Mouse (Mus musculus): ENCODE measurements at regions not wholly inside any gene's neighbourhood (a gene's known extent, or its start where the extent isn't known, plus 50 kb on each side); places are given as distances from the start of the nearest gene placed in this dataset.
A peak's percentile ranks its signal among the peaks of the same experiment; 100 is the strongest.

GRCm38 (mm10) chr2:133181216-133181615, 235.5 kb upstream of the Fermt1 start:
- WGBS: 88% methylated on average over 1 of the region's 1 CpGs
- H3K9ac ChIP-seq (ENCODE audit: low read depth, low read length): no peak overlapping the region
- no peak overlapping the region for H3K4me2 ChIP-seq (ENCODE audit: low read depth, low read length)

GRCm38 (mm10) chr2:133182920-133183319, 237.2 kb upstream of the Fermt1 start:
- no peak overlapping the region for H3K9ac ChIP-seq (ENCODE audit: low read depth, low read length)
- H3K4me2 ChIP-seq (ENCODE audit: low read depth, low read length): no peak overlapping the region
- ATAC-seq (ENCODE audit: low read depth): no peak
- no peak overlapping the region for H3K4me3 ChIP-seq (ENCODE audit: low read depth, low read length)
- no peaks in the 10 kb centered on the region for H3K27me3 ChIP-seq (replicated peaks; ENCODE audit: control insufficient read depth, insufficient read depth, low read length)
- H3K27ac ChIP-seq (replicated peaks; ENCODE audit: low read depth, low read length): no peak overlapping the region
- no peaks in the 10 kb centered on the region for H3K4me1 ChIP-seq (ENCODE audit: control insufficient read depth, insufficient read depth, low read length)
- DNase-seq (ENCODE audit: low spot score): no peak
- 78% methylated on average over 4 of the region's 4 CpGs for WGBS
- no peaks in the 10 kb centered on the region for H3K9me3 ChIP-seq (ENCODE audit: control insufficient read depth, low read length)
- H3K36me3 ChIP-seq (ENCODE audit: control insufficient read depth, insufficient read depth, low read length): no peaks in the 10 kb centered on the region

More at GRCm38 (mm10) chr2:133181216-133181615, 235.5 kb upstream of the Fermt1 start:
- no peaks in the 10 kb centered on the region for H3K9me3 ChIP-seq (ENCODE audit: control insufficient read depth, low read length)
- H3K4me1 ChIP-seq (ENCODE audit: control insufficient read depth, insufficient read depth, low read length): no peaks in the 10 kb centered on the region
- ATAC-seq (ENCODE audit: low read depth) (no peak), DNase-seq (ENCODE audit: low spot score) (no peak)
- H3K36me3 ChIP-seq (ENCODE audit: control insufficient read depth, insufficient read depth, low read length): no peaks in the 10 kb centered on the region
- no peak overlapping the region for H3K4me3 ChIP-seq (ENCODE audit: low read depth, low read length)
- H3K27me3 ChIP-seq (replicated peaks; ENCODE audit: control insufficient read depth, insufficient read depth, low read length): no peaks in the 10 kb centered on the region
- no peak overlapping the region for H3K27ac ChIP-seq (replicated peaks; ENCODE audit: low read depth, low read length)

DNA sequence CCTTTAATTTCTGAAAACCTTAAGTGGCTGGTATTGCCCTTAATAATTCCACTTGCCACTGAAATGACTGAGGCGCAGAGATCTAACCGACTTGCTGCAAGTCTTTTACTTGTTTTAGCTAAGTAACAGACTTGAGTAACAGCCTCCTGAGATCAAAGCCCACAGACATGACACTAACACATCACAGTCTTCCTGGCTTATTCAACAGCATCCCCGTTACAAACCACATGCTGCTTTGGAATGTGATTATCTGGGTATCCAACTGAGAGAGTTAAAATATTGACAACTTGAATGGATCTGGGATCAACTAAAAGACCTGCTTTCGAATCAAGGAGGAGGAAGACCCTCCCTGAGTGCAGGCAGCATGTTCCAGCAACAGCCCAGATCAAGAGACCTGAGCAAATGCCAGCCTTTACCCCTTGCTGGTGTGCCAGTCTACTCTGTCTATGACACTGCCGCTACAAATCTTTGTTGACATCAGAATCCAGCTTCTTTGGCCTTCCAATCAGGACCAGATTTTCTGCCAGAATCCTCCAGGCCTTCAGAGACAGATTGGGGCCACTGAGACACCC, 258.7 kb upstream of the Fermt1 start:
- DNase-seq (ENCODE audit: low spot score): no peak
- peaks cover 6% of the 10 kb centered on the region for H3K4me1 ChIP-seq (ENCODE audit: control insufficient read depth, insufficient read depth, low read length)
- no peak for ATAC-seq (ENCODE audit: low read depth)
- no peak overlapping the region for H3K4me3 ChIP-seq (ENCODE audit: low read depth, low read length)
- no peak overlapping the region for H3K27ac ChIP-seq (replicated peaks; ENCODE audit: low read depth, low read length)
- WGBS: 41% methylated on average over 5 of the region's 5 CpGs
- H3K27me3 ChIP-seq (replicated peaks; ENCODE audit: control insufficient read depth, insufficient read depth, low read length): no peaks in the 10 kb centered on the region
- no peaks in the 10 kb centered on the region for H3K36me3 ChIP-seq (ENCODE audit: control insufficient read depth, insufficient read depth, low read length)
- no peaks in the 10 kb centered on the region for H3K9me3 ChIP-seq (ENCODE audit: control insufficient read depth, low read length)
- no peak overlapping the region for H3K9ac ChIP-seq (ENCODE audit: low read depth, low read length)
- no peak overlapping the region for H3K4me2 ChIP-seq (ENCODE audit: low read depth, low read length)

- DNase-seq (ENCODE audit: low spot score) (peak; percentile 20), ATAC-seq (ENCODE audit: low read depth) (no peak)
- no peak overlapping the region for H3K4me2 ChIP-seq (ENCODE audit: low read depth, low read length)
- no peak overlapping the region for H3K4me3 ChIP-seq (ENCODE audit: low read depth, low read length)
- H3K9ac ChIP-seq (ENCODE audit: low read depth, low read length): no peak overlapping the region
- H3K36me3 ChIP-seq (ENCODE audit: control insufficient read depth, insufficient read depth, low read length): no peaks in the 10 kb centered on the region
- 27% methylated on average over 4 of the region's 4 CpGs for WGBS
- H3K9me3 ChIP-seq (ENCODE audit: control insufficient read depth, low read length): no peaks in the 10 kb centered on the region
- H3K27me3 ChIP-seq (replicated peaks; ENCODE audit: control insufficient read depth, insufficient read depth, low read length): no peaks in the 10 kb centered on the region
- peaks cover 6% of the 10 kb centered on the region for H3K4me1 ChIP-seq (ENCODE audit: control insufficient read depth, insufficient read depth, low read length)
- H3K27ac ChIP-seq (replicated peaks; ENCODE audit: low read depth, low read length): no peak overlapping the region
These were observed 262.8 kb upstream of the Fermt1 start for GRCm38 (mm10) chr2:133208498-133208897.

GRCm38 (mm10) chr2:133221762-133222556, 276.3 kb upstream of the Fermt1 start:
- Histone ChIP-seq H3K27ac (replicated peaks; ENCODE audit: low read depth, low read length) (no peak overlapping the region), H3K4me3 (ENCODE audit: low read depth, low read length) (no peak overlapping the region), H3K9ac (ENCODE audit: low read depth, low read length) (no peak overlapping the region), H3K4me2 (ENCODE audit: low read depth, low read length) (no peak overlapping the region), H3K4me1 (ENCODE audit: control insufficient read depth, insufficient read depth, low read length) (no peaks in the 10 kb centered on the region), H3K27me3 (replicated peaks; ENCODE audit: control insufficient read depth, insufficient read depth, low read length) (no peaks in the 10 kb centered on the region), H3K9me3 (ENCODE audit: control insufficient read depth, low read length) (no peaks in the 10 kb centered on the region), H3K36me3 (ENCODE audit: control insufficient read depth, insufficient read depth, low read length) (no peaks in the 10 kb centered on the region)
- ATAC-seq (ENCODE audit: low read depth): no peak
- DNase-seq (ENCODE audit: low spot score): peak; percentile 9
- 52% methylated on average over 4 of the region's 4 CpGs for WGBS

DNA sequence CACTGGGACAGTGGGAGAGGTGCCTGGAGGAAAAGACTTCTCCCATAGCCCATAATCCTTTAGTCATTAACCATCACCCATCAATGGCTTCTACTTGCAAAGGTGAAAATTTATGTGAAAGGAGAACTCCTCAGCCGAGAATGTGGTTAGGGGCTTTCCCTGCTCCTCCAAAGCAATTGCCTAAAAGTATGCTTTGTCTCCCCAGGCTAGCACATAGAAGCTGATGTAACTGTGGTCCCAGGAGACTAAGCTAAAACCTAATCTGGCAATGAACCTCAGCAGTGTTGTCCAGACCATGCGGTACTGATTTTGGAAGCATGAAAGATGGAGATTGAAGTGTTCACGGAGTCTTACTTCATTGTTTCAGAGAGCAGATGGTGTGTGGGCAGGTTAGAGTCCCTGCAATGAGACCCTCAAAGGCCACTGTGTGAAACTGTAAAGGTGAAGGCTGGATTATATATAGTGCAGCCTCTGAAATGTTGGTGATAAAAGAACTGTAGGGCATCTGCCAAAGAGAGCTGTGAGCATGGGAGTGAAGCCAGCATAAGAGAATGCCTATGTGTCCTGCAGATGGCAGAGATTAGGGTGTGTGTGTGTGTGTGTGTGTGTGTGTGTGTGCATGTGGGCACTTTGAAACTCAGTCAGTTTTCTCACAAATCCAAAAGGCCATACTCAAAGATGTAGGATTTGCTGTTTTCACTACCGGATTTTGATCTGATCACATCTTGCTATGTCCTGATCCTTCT, 289.6 kb upstream of the Fermt1 start:
- ATAC-seq (ENCODE audit: low read depth) (no peak), DNase-seq (ENCODE audit: low spot score) (peak; percentile 42)
- Histone ChIP-seq H3K27ac (replicated peaks; ENCODE audit: low read depth, low read length) (no peak overlapping the region), H3K4me2 (ENCODE audit: low read depth, low read length) (no peak overlapping the region), H3K4me1 (ENCODE audit: control insufficient read depth, insufficient read depth, low read length) (no peaks in the 10 kb centered on the region), H3K36me3 (ENCODE audit: control insufficient read depth, insufficient read depth, low read length) (no peaks in the 10 kb centered on the region), H3K9ac (ENCODE audit: low read depth, low read length) (no peak overlapping the region), H3K9me3 (ENCODE audit: control insufficient read depth, low read length) (no peaks in the 10 kb centered on the region), H3K27me3 (replicated peaks; ENCODE audit: control insufficient read depth, insufficient read depth, low read length) (no peaks in the 10 kb centered on the region), H3K4me3 (ENCODE audit: low read depth, low read length) (no peak overlapping the region)
- 64% methylated on average over 4 of the region's 4 CpGs for WGBS

- Histone ChIP-seq H3K9me3 (ENCODE audit: control insufficient read depth, low read length) (no peaks in the 10 kb centered on the region), H3K27ac (replicated peaks; ENCODE audit: low read depth, low read length) (no peak overlapping the region), H3K4me2 (ENCODE audit: low read depth, low read length) (no peak overlapping the region), H3K27me3 (replicated peaks; ENCODE audit: control insufficient read depth, insufficient read depth, low read length) (no peaks in the 10 kb centered on the region), H3K4me1 (ENCODE audit: control insufficient read depth, insufficient read depth, low read length) (no peaks in the 10 kb centered on the region), H3K36me3 (ENCODE audit: control insufficient read depth, insufficient read depth, low read length) (no peaks in the 10 kb centered on the region), H3K9ac (ENCODE audit: low read depth, low read length) (no peak overlapping the region), H3K4me3 (ENCODE audit: low read depth, low read length) (no peak overlapping the region)
- no peak for DNase-seq (ENCODE audit: low spot score)
- 72% methylated on average over 2 of the region's 2 CpGs for WGBS
- ATAC-seq (ENCODE audit: low read depth): no peak
These were observed 299.8 kb upstream of the Bmp2 start for GRCm38 (mm10) chr2:133252131-133252530.

DNA sequence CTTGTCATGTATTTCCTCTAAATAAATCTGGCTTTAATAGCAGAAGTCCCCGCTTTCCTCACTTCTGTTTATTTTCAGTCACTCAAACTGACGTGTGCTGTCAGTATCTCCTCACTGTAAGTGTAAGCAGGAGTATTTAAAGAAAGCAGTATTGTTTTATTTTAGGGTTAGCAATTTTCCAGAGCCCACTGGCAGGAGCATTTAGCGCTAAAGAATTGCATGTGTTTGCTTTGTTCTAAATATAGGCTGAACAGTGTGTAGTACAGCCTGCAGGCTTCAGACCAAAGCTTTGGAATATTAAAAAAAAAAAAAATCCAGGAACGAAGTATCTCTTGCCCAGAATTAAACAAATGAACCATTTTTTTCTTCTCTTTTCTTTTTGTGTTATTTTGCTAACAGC, 277.5 kb upstream of the Bmp2 start:
- no peak overlapping the region for H3K27ac ChIP-seq (replicated peaks; ENCODE audit: low read depth, low read length)
- no peaks in the 10 kb centered on the region for H3K36me3 ChIP-seq (ENCODE audit: control insufficient read depth, insufficient read depth, low read length)
- no peaks in the 10 kb centered on the region for H3K27me3 ChIP-seq (replicated peaks; ENCODE audit: control insufficient read depth, insufficient read depth, low read length)
- H3K4me2 ChIP-seq (ENCODE audit: low read depth, low read length): no peak overlapping the region
- no peaks in the 10 kb centered on the region for H3K9me3 ChIP-seq (ENCODE audit: control insufficient read depth, low read length)
- no peak overlapping the region for H3K9ac ChIP-seq (ENCODE audit: low read depth, low read length)
- 0 out of 2 replicates have a peak, but pooled peaks have one; percentile 37 for ATAC-seq (ENCODE audit: low read depth)
- DNase-seq (ENCODE audit: low spot score): peak; percentile 59
- H3K4me1 ChIP-seq (ENCODE audit: control insufficient read depth, insufficient read depth, low read length): peaks cover 3% of the 10 kb centered on the region; the same call in 1 of the 2 replicates
- H3K4me3 ChIP-seq (ENCODE audit: low read depth, low read length): no peak overlapping the region
- WGBS: 16% methylated on average over 4 of the region's 4 CpGs

All from embryonic facial prominence, embryonic 14.5 days (tissue).